Mouse (Mus musculus) left cerebral cortex, postnatal 36 days (tissue): ENCODE results near the gene Celsr1. TPM values are rescaled to one million over a fixed set of nuclear protein-coding genes. Genes with fewer than 3 reads are reported as not detected.

Experiments
- DNase-seq, 2 experiments: peaks; one replicate each; pipeline ENCODE4 v3.0.0; 2021 to 2022; ENCODE audit warnings: low spot score in 2 of 2, mixed read lengths in 1 of 2
- intact Hi-C: fragments of 180-260 bp; cut with DNase I; formaldehyde crosslinking; loops from one replicate; pipeline ENCODE4 v1.15.1; 2025
- total RNA-seq, 2 experiments: library from RNA; stranded (reverse); gene quantifications; 2 replicates each; pipeline ENCODE4 v1.2.3; 2021

Celsr1 gene
- total RNA-seq, 2 experiments from 2014 or later = 3.4 to 4.3 TPM

- no peak for DNase-seq
- intact Hi-C loops = loop anchor here (10.0 kb wide), 1 partner anchor 165 kb away; the partner anchor contains the start of gene Tbc1d22a
These were observed 16.7 kb upstream of the Celsr1 start for GRCm38 (mm10) chr15:86050170-86050743.

GRCm38 (mm10) chr15:86049510-86049909, 15.9 kb upstream of the Celsr1 start:
- intact Hi-C loops = no loop called here
- DNase-seq = no peak

GRCm38 (mm10) chr15:86042364-86042763, 8.8 kb upstream of the Celsr1 start:
- no peak for DNase-seq
- intact Hi-C loops = no loop called here

GRCm38 (mm10) chr15:86041421-86041820, 7.8 kb upstream of the Celsr1 start:
- DNase-seq = no peak
- intact Hi-C loops = no loop called here

GRCm38 (mm10) chr15:86038802-86039201, 5.2 kb upstream of the Celsr1 start:
- DNase-seq = peak in 1 of 2 experiments; percentile 62
- intact Hi-C loops = loop anchor here (1.0 to 10.0 kb wide), 3 partner anchors 127 to 324 kb away; no protein-coding TSS in a partner anchor

GRCm38 (mm10) chr15:86035913-86036312, 2.3 kb upstream of the Celsr1 start:
- intact Hi-C loops = loop anchor here (5.0 to 10.0 kb wide), 2 partner anchors 124 to 321 kb away; no protein-coding TSS in a partner anchor
- no peak for DNase-seq

- intact Hi-C loops = loop anchor here (5.0 to 10.0 kb wide), 2 partner anchors 123 to 320 kb away; no protein-coding TSS in a partner anchor
- DNase-seq = no peak
These were observed 1.3 kb upstream of the Celsr1 start for GRCm38 (mm10) chr15:86034781-86035360.

GRCm38 (mm10) chr15:86034021-86034523, 495 bp upstream of the Celsr1 start:
- intact Hi-C loops = loop anchor here (10.0 kb wide), 1 partner anchor 319 kb away; no protein-coding TSS in a partner anchor
- no peak for DNase-seq

- intact Hi-C loops = loop anchor here (10.0 kb wide), 1 partner anchor 318 kb away; no protein-coding TSS in a partner anchor
- no peak for DNase-seq
These were observed 776 bp downstream of the Celsr1 start for GRCm38 (mm10) chr15:86032811-86033190.

GRCm38 (mm10) chr15:86029981-86030380, 3.6 kb downstream of the Celsr1 start:
- no peak for DNase-seq
- intact Hi-C loops = loop anchor here (10.0 kb wide), 1 partner anchor 315 kb away; no protein-coding TSS in a partner anchor

- intact Hi-C loops = no loop called here
- no peak for DNase-seq
These were observed 5.7 kb downstream of the Celsr1 start for GRCm38 (mm10) chr15:86027871-86028270.

GRCm38 (mm10) chr15:86021971-86022370, 11.6 kb downstream of the Celsr1 start:
- DNase-seq = no peak

GRCm38 (mm10) chr15:86021301-86021700, 12.3 kb downstream of the Celsr1 start:
- DNase-seq = no peak
- intact Hi-C loops = no loop called here

More at GRCm38 (mm10) chr15:86021971-86022370, 11.6 kb downstream of the Celsr1 start:
- intact Hi-C loops = no loop called here

- DNase-seq = no peak
- intact Hi-C loops = no loop called here
These were observed 13.6 kb downstream of the Celsr1 start for GRCm38 (mm10) chr15:86020008-86020407.

- no peak for DNase-seq
- intact Hi-C loops = no loop called here
These were observed 14.6 kb downstream of the Celsr1 start for GRCm38 (mm10) chr15:86018753-86019512.

- DNase-seq = no peak
- intact Hi-C loops = no loop called here
These were observed 16.2 kb downstream of the Celsr1 start for GRCm38 (mm10) chr15:86017336-86017735.

- intact Hi-C loops = no loop called here
- peak in 1 of 2 experiments; percentile 24 for DNase-seq
These were observed 17.6 kb downstream of the Celsr1 start for GRCm38 (mm10) chr15:86015860-86016541.

GRCm38 (mm10) chr15:86015026-86015425, 18.6 kb downstream of the Celsr1 start:
- no peak for DNase-seq
- intact Hi-C loops = no loop called here

- intact Hi-C loops = no loop called here
- no peak for DNase-seq
These were observed 19.9 kb downstream of the Celsr1 start for GRCm38 (mm10) chr15:86013656-86014055.

- intact Hi-C loops = no loop called here
- DNase-seq = no peak
These were observed 20.4 kb downstream of the Celsr1 start for GRCm38 (mm10) chr15:86013130-86013529.
